Mouse (Mus musculus) heart, embryonic 14.5 days (tissue): ENCODE data around the gene Gm10024. TPM values are rescaled to one million over a fixed set of nuclear protein-coding genes. Genes with fewer than 3 reads are reported as not detected.
"Not testable (repeated sequence)": the region's sequence is repeated elsewhere in the genome, so short reads cannot be mapped to it uniquely, and the experiment has no call there.

Experiments
- ATAC-seq: fragments of 200-750 bp; cut with Nextera tagmentation; 2 replicates; pipeline ENCODE4 v1.8.0; 2017; ENCODE audit warnings: low read depth, moderate TSS enrichment; ENCODE audit not compliant: insufficient number of reproducible peaks, insufficient read depth, low FRiP score
- H3K27ac ChIP-seq, 2 experiments: fragments of 200-500 bp in 1 of 2; fragments of 300-500 bp in 1 of 2; sonication (generic) in 1 of 2; replicated peaks in 1 of 2; 2 replicates each; pipeline ENCODE4 v1.5.1; 2012 to 2014; ENCODE audit warnings: low read depth in 2 of 2, low read length in 2 of 2, control low read depth in 1 of 2, mild to moderate bottlenecking in 1 of 2, mixed read lengths in 1 of 2; ENCODE audit not compliant: control insufficient read depth in 1 of 2, insufficient read depth in 1 of 2
- H3K27me3 ChIP-seq: fragments of 300-500 bp; sonication (generic); 2 replicates; pipeline ENCODE4 v1.6.1; 2014; ENCODE audit warnings: mild to moderate bottlenecking, low read length, control low read depth; ENCODE audit not compliant: control insufficient read depth, insufficient read depth
- H3K36me3 ChIP-seq: fragments of 300-500 bp; sonication (generic); 2 replicates; pipeline ENCODE4 v1.6.1; 2014; ENCODE audit warnings: mild to moderate bottlenecking, control low read depth, low read length, mixed read lengths; ENCODE audit not compliant: control insufficient read depth, insufficient read depth
- H3K4me1 ChIP-seq, 2 experiments: fragments of 200-500 bp in 1 of 2; fragments of 300-500 bp in 1 of 2; sonication (generic) in 1 of 2; 2 replicates each; pipeline ENCODE4 v1.6.1; 2012 to 2014; ENCODE audit warnings: low read length in 2 of 2, control low read depth in 1 of 2, mixed read lengths in 1 of 2; ENCODE audit not compliant: control insufficient read depth in 2 of 2, insufficient read depth in 2 of 2
- H3K4me2 ChIP-seq: fragments of 300-500 bp; sonication (generic); 2 replicates; pipeline ENCODE4 v1.6.1; 2014; ENCODE audit warnings: mild to moderate bottlenecking, low read length
- H3K4me3 ChIP-seq, 2 experiments: fragments of 200-500 bp in 1 of 2; fragments of 300-500 bp in 1 of 2; sonication (generic) in 1 of 2; 2 replicates each; pipeline ENCODE4 v1.5.1; 2012 to 2014; ENCODE audit warnings: low read length in 2 of 2, mild to moderate bottlenecking in 2 of 2, control low read depth in 1 of 2, low read depth in 1 of 2, moderate library complexity in 1 of 2; ENCODE audit not compliant: control insufficient read depth in 1 of 2, insufficient read depth in 1 of 2
- H3K9ac ChIP-seq: fragments of 300-500 bp; sonication (generic); 2 replicates; pipeline ENCODE4 v1.6.1; 2014; ENCODE audit warnings: mild to moderate bottlenecking, low read length
- H3K9me3 ChIP-seq: fragments of 300-500 bp; sonication (generic); 2 replicates; pipeline ENCODE4 v1.6.1; 2016; ENCODE audit warnings: low read length, control low read depth; ENCODE audit not compliant: control insufficient read depth
- WGBS: fragments of 180-500 bp; shearing (Covaris S2); extraction: QIAGEN DNeasy Blood & Tissue Kit; methylation state at CpG from one replicate; pipeline ENCODE4 v1.1.7; 2014; 5-methylcytosine and 5-hydroxymethylcytosine counted together
- polyA plus RNA-seq: library from polyadenylated mRNA; unstranded; fragments of >200 nt; fragmentation: Nextera tagmentation; extraction: Ambion mirVana; gene quantifications from 2 replicates; pipeline ENCODE4 v1.2.1, GENCODE M21; 2014

Gm10024 gene
- polyA plus RNA-seq, 1 experiment from 2014 or later, result not detected

DNA sequence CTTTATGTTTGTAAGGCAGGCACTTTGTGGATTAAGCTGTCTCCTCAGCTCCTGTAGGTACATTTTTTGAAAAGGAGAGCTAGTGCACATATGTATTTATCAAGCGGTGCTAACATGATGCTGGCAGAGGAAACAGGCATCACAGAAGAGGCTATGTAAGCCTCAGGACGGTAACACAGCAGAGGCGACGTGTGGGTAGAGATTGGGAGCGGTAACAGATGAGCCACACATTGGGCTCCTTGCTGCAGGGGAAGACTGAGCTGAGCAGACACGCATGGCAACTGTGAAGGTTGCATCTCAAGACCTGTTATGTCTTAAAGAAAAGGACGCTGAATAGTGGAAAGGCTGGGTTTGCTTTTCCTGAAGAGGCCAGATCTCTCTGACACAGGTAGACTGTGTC is 28.3 kb upstream of the Gm10024 start:
- Histone ChIP-seq H3K27me3 (peaks cover 71% of the 10 kb centered on the region), H3K9me3 (no peaks in the 10 kb centered on the region), H3K4me1 (peaks cover 4 to 8% of the 10 kb centered on the region in 2 experiments; a peak in 2 of 4 replicates), H3K9ac (no peak overlapping the region), H3K36me3 (no peaks in the 10 kb centered on the region), H3K27ac (no peak overlapping the region), H3K4me2 (no peak overlapping the region), H3K4me3 (no peak overlapping the region)
- WGBS, result 57% methylated on average over 7 of the region's 7 CpGs
- no peak for ATAC-seq

DNA sequence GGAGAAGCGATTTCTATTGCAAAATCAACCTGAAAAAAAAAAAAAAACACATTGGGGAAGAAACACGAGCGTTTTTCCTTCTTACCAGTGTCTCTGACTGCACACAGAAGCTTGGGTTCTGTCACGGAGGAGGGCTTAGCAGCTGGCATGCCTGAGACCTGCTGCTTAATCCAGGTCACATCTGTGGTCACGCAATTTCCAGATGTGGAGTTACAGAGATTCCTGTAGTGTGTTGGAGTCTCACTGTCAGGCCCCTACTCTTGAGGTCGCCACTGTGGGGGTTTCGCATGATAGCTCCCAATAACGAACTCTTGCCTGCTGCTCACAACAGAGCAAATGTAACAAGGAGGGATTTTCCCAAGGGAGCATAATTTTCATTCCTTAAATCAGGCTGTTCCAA is 27.1 kb upstream of the Gm10024 start:
- H3K27me3 ChIP-seq, result peaks cover 72% of the 10 kb centered on the region

DNA sequence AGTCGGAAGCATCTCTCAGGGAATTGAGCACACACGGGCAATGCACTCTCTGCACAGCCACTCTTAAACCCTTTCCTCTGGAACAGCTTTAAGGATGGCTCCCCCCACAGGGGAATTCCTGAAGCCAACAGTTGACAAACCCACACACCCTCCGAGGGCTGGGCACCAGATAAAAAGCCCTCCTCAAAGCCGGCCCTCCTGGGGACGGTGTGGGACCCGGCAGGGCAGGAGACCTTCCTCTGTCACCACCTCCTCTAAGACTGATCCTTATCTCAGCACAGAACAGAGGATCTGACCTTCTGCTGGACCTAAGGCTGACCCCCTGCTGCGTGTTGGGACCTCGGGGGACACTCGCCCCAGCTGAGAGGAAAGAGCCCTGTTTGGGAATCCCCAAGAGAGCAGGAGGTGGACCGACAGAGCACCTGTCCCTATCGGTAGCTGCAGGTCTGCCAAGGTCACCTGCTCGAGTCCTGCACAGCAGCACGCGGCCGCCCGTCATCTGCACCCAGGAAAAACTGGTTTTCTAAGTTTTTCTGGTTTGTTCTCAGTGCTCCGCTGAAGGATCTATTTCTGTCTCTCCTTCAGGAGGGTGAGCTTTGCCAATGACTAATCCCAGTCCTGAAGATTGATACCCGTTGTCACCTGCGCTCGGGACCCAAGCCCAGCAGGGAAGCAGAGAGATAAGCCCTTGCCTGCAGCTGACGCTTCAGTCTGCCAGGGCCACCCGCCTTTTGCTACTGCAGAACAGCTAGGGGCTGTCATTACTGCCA is 25.2 kb upstream of the Gm10024 start, which contains the start of gene Tspear:
Gene Tspear (plus strand): TSS at position 675 of the 770 bp plus-strand sequence.
- no peak for ATAC-seq
- no peak within 1 kb of the TSS for H3K9ac ChIP-seq
- no peaks in the 10 kb centered on the region for H3K36me3 ChIP-seq
- peaks cover 69% of the 10 kb centered on the region for H3K27me3 ChIP-seq
- no peaks in the 10 kb centered on the region for H3K9me3 ChIP-seq
- peaks cover 4 to 8% of the 10 kb centered on the region in 2 experiments; a peak in 2 of 4 replicates for H3K4me1 ChIP-seq
- WGBS, result 1% methylated on average over 22 of the region's 22 CpGs
- H3K27ac ChIP-seq, result no peak within 1 kb of the TSS
- H3K4me3 ChIP-seq, result no peak within 1 kb of the TSS
- peak within 1 kb of the TSS; percentile 36 for H3K4me2 ChIP-seq

More for the DNA sequence above, 27.1 kb upstream of the Gm10024 start:
- Histone ChIP-seq H3K4me1 (peaks cover 4 to 8% of the 10 kb centered on the region in 2 experiments; a peak in 2 of 4 replicates), H3K9ac (no peak overlapping the region), H3K4me2 (no peak overlapping the region), H3K4me3 (no peak overlapping the region), H3K27ac (no peak overlapping the region), H3K9me3 (no peaks in the 10 kb centered on the region), H3K36me3 (no peaks in the 10 kb centered on the region)
- no peak for ATAC-seq
- 35% methylated on average over 8 of the region's 8 CpGs for WGBS

DNA sequence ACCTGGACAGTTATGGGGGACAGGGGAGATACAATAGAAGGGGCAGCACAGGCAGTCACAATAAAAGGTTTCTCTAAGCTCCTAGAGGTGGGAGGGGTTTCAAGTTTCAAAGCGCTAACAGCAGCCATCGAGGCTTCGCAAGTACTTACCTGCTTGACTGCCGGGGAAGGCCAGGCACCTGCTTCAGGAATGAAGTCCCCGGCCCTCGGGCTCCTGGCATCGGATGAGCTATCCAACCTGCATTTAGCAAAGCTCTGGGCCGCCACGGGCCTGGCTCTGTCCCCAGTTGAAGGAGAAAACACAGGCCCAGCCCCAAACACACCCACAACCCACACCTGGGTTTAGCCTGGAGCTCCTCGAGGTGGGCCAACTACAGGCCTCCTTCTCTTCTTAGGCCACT is 24.2 kb upstream of the Gm10024 start:
- Histone ChIP-seq H3K4me1 (peaks cover 4 to 8% of the 10 kb centered on the region in 2 experiments; a peak in 2 of 4 replicates), H3K9me3 (no peaks in the 10 kb centered on the region), H3K4me2 (no peak overlapping the region), H3K4me3 (no peak overlapping the region), H3K9ac (no peak overlapping the region), H3K27me3 (peaks cover 68% of the 10 kb centered on the region), H3K27ac (no peak overlapping the region), H3K36me3 (no peaks in the 10 kb centered on the region)
- no peak for ATAC-seq
- WGBS, result 29% methylated on average over 10 of the region's 10 CpGs

DNA sequence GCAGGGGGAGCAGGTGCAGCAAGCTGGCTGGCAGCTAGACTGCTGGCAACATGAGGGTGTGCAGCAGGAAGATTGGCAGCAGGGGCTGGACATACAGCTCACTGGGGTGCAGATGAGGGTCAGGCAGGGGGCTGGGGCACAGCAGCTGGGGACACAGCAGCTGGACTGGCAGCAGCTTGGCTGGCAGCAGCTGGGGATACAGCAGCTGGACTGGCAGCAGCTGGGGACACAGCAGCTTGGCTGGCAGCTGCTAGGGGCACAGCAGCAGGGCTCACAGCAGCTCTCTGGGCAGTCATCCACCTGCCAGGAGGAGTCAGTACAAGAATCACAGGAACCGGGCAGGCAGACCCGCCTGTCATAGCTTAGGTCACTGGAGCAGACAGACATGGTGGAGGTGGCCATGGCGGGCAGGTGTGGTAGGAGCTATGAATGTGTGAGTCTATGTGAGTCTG is 20.9 kb upstream of the Gm10024 start, which contains the start of gene Gm19402:
Gene Gm19402 (minus strand): TSS at position 402 of the 452 bp plus-strand sequence.
- ATAC-seq, H3K36me3 ChIP-seq, H3K4me1 ChIP-seq, H3K9me3 ChIP-seq, H3K27ac ChIP-seq, H3K9ac ChIP-seq, H3K4me2 ChIP-seq, H3K4me3 ChIP-seq: not testable (repeated sequence)
- 73% methylated on average over 3 of the region's 3 CpGs for WGBS
- H3K27me3 ChIP-seq, result peaks cover 44% of the 10 kb centered on the region

DNA sequence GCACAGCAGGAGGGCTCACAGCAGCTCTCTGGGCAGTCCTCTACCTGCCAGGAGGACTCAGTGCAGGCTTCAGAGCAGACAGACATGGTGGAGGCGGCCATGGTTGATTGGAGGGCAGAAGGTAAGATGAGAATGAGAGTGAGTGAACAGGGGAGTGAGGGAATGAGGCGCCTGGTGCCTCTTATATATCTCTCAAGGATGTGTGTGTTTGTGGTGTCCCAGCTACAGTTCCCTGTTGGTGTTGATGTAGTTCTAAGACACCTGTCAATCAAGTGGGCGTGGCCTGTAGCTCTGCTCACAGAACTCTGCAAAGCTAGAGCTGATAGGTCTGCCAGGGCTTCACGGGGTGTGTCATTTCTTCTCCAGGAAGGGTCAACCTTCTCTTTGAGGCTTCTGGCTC is 14.1 kb upstream of the Gm10024 start, which contains the start of gene Gm9508:
Gene Gm9508 (minus strand): TSS at position 101 of the 400 bp plus-strand sequence.
- 30% methylated on average over 4 of the region's 4 CpGs for WGBS
- Histone ChIP-seq H3K4me2 (no peak within 1 kb of the TSS), H3K27ac (no peak within 1 kb of the TSS), H3K4me1 (no peaks in the 10 kb centered on the region), H3K9me3 (peaks cover 7% of the 10 kb centered on the region; the same call in 1 of the 2 replicates), H3K36me3 (no peaks in the 10 kb centered on the region), H3K4me3 (no peak within 1 kb of the TSS), H3K9ac (no peak within 1 kb of the TSS), H3K27me3 (0 out of 2 replicates have a peak, but pooled peaks cover 4% of the 10 kb centered on the region)
- no peak for ATAC-seq

DNA sequence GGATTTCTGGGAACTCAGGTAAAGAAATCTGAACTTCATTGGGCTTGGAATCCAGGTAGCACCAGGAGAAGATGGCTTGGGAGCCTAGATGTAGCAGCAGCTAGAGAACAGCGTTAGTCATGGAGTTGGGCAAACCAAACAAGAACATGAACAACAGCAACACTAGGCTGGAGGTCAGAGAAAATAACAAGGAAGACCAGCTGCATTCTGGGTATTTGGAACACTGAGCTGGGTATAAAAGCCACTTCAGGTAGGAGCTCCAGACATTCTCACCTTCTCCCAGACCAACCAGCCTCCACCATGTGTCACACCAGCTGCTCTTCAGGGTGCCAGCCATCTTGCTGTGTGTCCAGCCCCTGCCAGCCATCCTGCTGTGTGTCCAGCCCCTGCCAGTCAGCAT is 4.9 kb upstream of the Gm10024 start, which contains the start of gene Gm10272:
Gene Gm10272 (plus strand): TSS at position 301 of the 400 bp plus-strand sequence.
- no peaks in the 10 kb centered on the region for H3K27me3 ChIP-seq
- H3K9ac ChIP-seq, result no peak within 1 kb of the TSS
- H3K4me3 ChIP-seq, result no peak within 1 kb of the TSS
- no peaks in the 10 kb centered on the region for H3K36me3 ChIP-seq
- no peaks in the 10 kb centered on the region for H3K4me1 ChIP-seq
- WGBS, result 86% methylated on average over 1 of the region's 1 CpGs
- H3K4me2 ChIP-seq, result no peak within 1 kb of the TSS
- no peak for ATAC-seq
- no peak within 1 kb of the TSS for H3K27ac ChIP-seq
- H3K9me3 ChIP-seq, result peaks cover 4% of the 10 kb centered on the region; the same call in 1 of the 2 replicates
